Mouse (Mus musculus): Measurements from ENCODE around the gene Gm2007.
"Not testable (repeated sequence)": the region's sequence is repeated elsewhere in the genome, so short reads cannot be mapped to it uniquely, and the experiment has no call there.

Gm2007 gene

GRCm38 (mm10) chr2:175741237-175741636, at the start of gene Gm2007:
Gene Gm2007, plus strand, starts transcription at chr2:175741537.
- DNase-seq (ENCODE audit: low spot score): not testable (repeated sequence)

GRCm38 (mm10) chr2:175703546-175703945, 37.8 kb upstream of the Gm2007 start, which contains the start of gene Zfp969:
Gene Zfp969, minus strand, starts transcription at chr2:175703646.
- not testable (repeated sequence) for DNase-seq (ENCODE audit: low spot score)

- not testable (repeated sequence) for DNase-seq (ENCODE audit: low spot score)
Measured at GRCm38 (mm10) chr2:175800993-175801392, 59.7 kb downstream of the Gm2007 start, which contains the start of gene Gm14288. Gene Gm14288, minus strand, starts transcription at chr2:175801093.

All from layer of hippocampus, adult 9-10 months (tissue).